In genomic region chr16:5895564-5895963, GRCm38 (mm10) we compare ENCODE assay signal across 14 mouse cellular contexts. TPM values are rescaled to one million over a fixed set of nuclear protein-coding genes. Genes with fewer than 3 reads are reported as not detected.
A peak's percentile ranks its signal among the peaks of the same experiment; 100 is the strongest.
DNase-seq lines count a peak whose midpoint lies in the region; TF ChIP-seq lines count a peak whose summit lies in the region.
"Had no signal": no experiment of that assay in that cellular context is flagged by ENCODE, and none has a peak within 500 bp of the region (broad histone marks: within the 10 kb centered on the region; RNA-seq: fewer than 3 reads in every experiment).

No protein-coding gene starts in this region.

- TF ChIP-seq POLR2A in brain, embryonic 14.5 days (IDR thresholded peaks at IDR 0.05; ENCODE audit: borderline replicate concordance, extremely low read depth, insufficient read depth, insufficient read length, poor library complexity, severe bottlenecking), result no peak

- TF ChIP-seq CTCF in brain, embryonic 14.5 days (IDR thresholded peaks at IDR 0.05; ENCODE audit: borderline replicate concordance, extremely low read depth, insufficient read depth, insufficient read length), result no peak

- peak; percentile 25 for DNase-seq in layer of hippocampus, adult 9-11 months
- no peak for DNase-seq in layer of hippocampus, adult 9-10 months (ENCODE audit: low spot score)
- peak; percentile 49 to 64 for DNase-seq in layer of hippocampus, postnatal 14 days (ENCODE audit: low spot score in 2 of 2)
- no peak for DNase-seq in layer of hippocampus, adult 8-10 months (ENCODE audit: low spot score in 2 of 2)
- peak; percentile 43 for DNase-seq in brain, embryonic 14.5 days (ENCODE audit: low read depth)
- no peak for DNase-seq in frontal cortex, postnatal 25 days (ENCODE audit: low spot score in 2 of 2)
- DNase-seq: adrenal gland, adult 2 months; adrenal gland, postnatal 10 days; adrenal gland, postnatal 25 days; cerebellum, adult 11-12 months; cerebellum, adult 2 months; cerebellum, adult 9-10 months; cerebellum, postnatal 25 days had no signal

RNA-seq across cellular contexts. Expression of gene Rbfox1, which starts 10.4 kb away (rescaled TPM):
- total RNA-seq in layer of hippocampus, postnatal 14 days (2021), result 100 to 1,000 TPM; 342 to 356 TPM
- 100 to 1,000 TPM; 328 to 354 (median 345) TPM for total RNA-seq in layer of hippocampus, adult 8-10 months (2022)
- polyA plus RNA-seq in brain, embryonic 14.5 days (2012; rRNA removed), result 60.3 and 98.9 TPM in 2 replicates
- total RNA-seq: MEL had no signal

Comparison
In these comparisons a context has a peak if more than half of its experiments do, and no peak if none do; other contexts are left out.
1. DNase-seq: peak in layer of hippocampus, adult 9-11 months (single experiment), layer of hippocampus, postnatal 14 days (2 of 2) and brain, embryonic 14.5 days (single experiment); none in layer of hippocampus, adult 9-10 months (single experiment), layer of hippocampus, adult 8-10 months (0 of 2) and frontal cortex, postnatal 25 days (0 of 2).